ENCODE assay signal across 15 mouse cellular contexts in genomic region chr10:121059043-121060003, GRCm38 (mm10). TPM values are rescaled to one million over a fixed set of nuclear protein-coding genes. Genes with fewer than 3 reads are reported as not detected.
A peak's percentile ranks its signal among the peaks of the same experiment; 100 is the strongest.
DNase-seq lines count a peak whose midpoint lies in the region; ATAC-seq lines count a peak whose summit lies in the region.
"Had no signal": no experiment of that assay in that cellular context is flagged by ENCODE, and none has a peak within 500 bp of the region (broad histone marks: within the 10 kb centered on the region; RNA-seq: fewer than 3 reads in every experiment).

No protein-coding gene starts in this region.

- H3K9ac ChIP-seq in hindbrain, embryonic 11.5 days (ENCODE audit: low read depth, low read length) = no peak overlapping the region
- H3K9ac ChIP-seq in stomach, embryonic 14.5 days (replicated peaks; ENCODE audit: low read depth, low read length) = no peak overlapping the region
- H3K9ac ChIP-seq: limb, embryonic 13.5 days had no signal

- peak; percentile 8 for DNase-seq in hindbrain, embryonic 10.5 days (ENCODE audit: low spot score)
- DNase-seq in hindbrain, embryonic 11.5 days (ENCODE audit: low spot score) = no peak
- peak; percentile 47 for DNase-seq in kidney, adult 18-20 months
- DNase-seq in kidney, postnatal 4 days = peak; percentile 28 to 59
- DNase-seq in gastrocnemius, adult 8-10 months (ENCODE audit: low spot score in 2 of 2) = no peak
- DNase-seq in embryo, embryonic 9.5 days (ENCODE audit: extremely low spot score) = no peak
- no peak for DNase-seq in layer of hippocampus, postnatal 25 days (ENCODE audit: extremely low spot score in 1 of 2, low spot score in 1 of 2)
- DNase-seq: cerebellum, postnatal 10 days; gastrocnemius, postnatal 36 days; heart, postnatal 10 days; right cerebral cortex, postnatal 25 days had no signal

- H3K9me3 ChIP-seq in hindbrain, embryonic 10.5 days = no peaks in the 10 kb centered on the region
- no peaks in the 10 kb centered on the region for H3K9me3 ChIP-seq in hindbrain, embryonic 11.5 days (ENCODE audit: control insufficient read depth, low read length)
- H3K9me3 ChIP-seq in stomach, embryonic 14.5 days (ENCODE audit: control insufficient read depth, low read depth, low read length) = no peaks in the 10 kb centered on the region
- H3K9me3 ChIP-seq: limb, embryonic 13.5 days had no signal

- no peak overlapping the region for H3K4me2 ChIP-seq in hindbrain, embryonic 11.5 days (replicated peaks; ENCODE audit: low read depth, low read length)
- no peak overlapping the region for H3K4me2 ChIP-seq in stomach, embryonic 14.5 days (replicated peaks; ENCODE audit: low read depth, low read length)
- H3K4me2 ChIP-seq: limb, embryonic 13.5 days had no signal

- no peaks in the 10 kb centered on the region for H3K27me3 ChIP-seq in hindbrain, embryonic 10.5 days (ENCODE audit: insufficient read depth, poor library complexity, severe bottlenecking)
- no peaks in the 10 kb centered on the region for H3K27me3 ChIP-seq in hindbrain, embryonic 11.5 days (ENCODE audit: control insufficient read depth, insufficient read depth, low read length)
- H3K27me3 ChIP-seq in stomach, embryonic 14.5 days (ENCODE audit: control insufficient read depth, insufficient read depth, low read length) = no peaks in the 10 kb centered on the region
- H3K27me3 ChIP-seq: limb, embryonic 13.5 days had no signal

- no peaks in the 10 kb centered on the region for H3K36me3 ChIP-seq in hindbrain, embryonic 10.5 days
- no peaks in the 10 kb centered on the region for H3K36me3 ChIP-seq in hindbrain, embryonic 11.5 days (ENCODE audit: control insufficient read depth, insufficient read depth, low read length)
- no peaks in the 10 kb centered on the region for H3K36me3 ChIP-seq in stomach, embryonic 14.5 days (ENCODE audit: control insufficient read depth, insufficient read depth, low read length)
- H3K36me3 ChIP-seq: limb, embryonic 13.5 days had no signal

- no peak overlapping the region for H3K27ac ChIP-seq in hindbrain, embryonic 10.5 days
- no peak overlapping the region for H3K27ac ChIP-seq in hindbrain, embryonic 11.5 days (ENCODE audit: low read depth, low read length)
- no peak overlapping the region for H3K27ac ChIP-seq in stomach, embryonic 14.5 days (ENCODE audit: low read length)
- H3K27ac ChIP-seq: limb, embryonic 13.5 days had no signal

- H3K4me3 ChIP-seq in hindbrain, embryonic 10.5 days = no peak overlapping the region
- H3K4me3 ChIP-seq in hindbrain, embryonic 11.5 days (ENCODE audit: low read depth, low read length) = no peak overlapping the region
- no peak overlapping the region for H3K4me3 ChIP-seq in stomach, embryonic 14.5 days (ENCODE audit: low read depth, low read length)
- H3K4me3 ChIP-seq: limb, embryonic 13.5 days had no signal

- ATAC-seq in hindbrain, embryonic 11.5 days (ENCODE audit: low FRiP score) = no peak
- ATAC-seq in stomach, embryonic 14.5 days (ENCODE audit: insufficient number of reproducible peaks, insufficient read depth, low FRiP score, low read depth) = peak; percentile 84
- ATAC-seq: forebrain, embryonic 16.5 days had no signal

- 78% methylated on average over 23 of the region's 23 CpGs for WGBS in hindbrain, embryonic 10.5 days
- 84% methylated on average over 23 of the region's 23 CpGs for WGBS in hindbrain, embryonic 11.5 days
- 71% methylated on average over 23 of the region's 23 CpGs for WGBS in stomach, embryonic 14.5 days

- H3K4me1 ChIP-seq in hindbrain, embryonic 10.5 days (replicated peaks) = peaks cover 6% of the 10 kb centered on the region; the same call in 1 of the 2 replicates
- H3K4me1 ChIP-seq in hindbrain, embryonic 11.5 days (replicated peaks; ENCODE audit: control insufficient read depth, insufficient read depth, low read length) = no peaks in the 10 kb centered on the region; the same call in 1 of the 2 replicates
- H3K4me1 ChIP-seq in stomach, embryonic 14.5 days (ENCODE audit: control insufficient read depth, insufficient read depth, low read length) = peaks cover 12% of the 10 kb centered on the region; the same call in 1 of the 2 replicates

RNA-seq across cellular contexts. Expression of gene Wif1, which starts 25.6 kb away (rescaled TPM):
- 1.5 and 1.9 TPM in 2 replicates for polyA plus RNA-seq in hindbrain, embryonic 10.5 days (2016; fragmentation: Nextera tagmentation; extraction: Ambion mirVana)
- polyA plus RNA-seq in hindbrain, embryonic 11.5 days (2014; fragmentation: Nextera tagmentation; extraction: Ambion mirVana) = 4.9 and 6.1 TPM in 2 replicates
- 1.7 and 2.2 TPM in 2 replicates for polyA plus RNA-seq in stomach, embryonic 14.5 days (2014; fragmentation: Nextera tagmentation; extraction: Ambion mirVana)
- total RNA-seq in gastrocnemius, adult 8-10 months (2022) = 1 to 10 TPM in 2 of 4 experiments, under 1 TPM in 2; 0.15 to 2.4 (median 1.0) TPM
- total RNA-seq in layer of hippocampus, postnatal 25 days (2021) = under 1 TPM; 0.75 to 0.89 TPM
- total RNA-seq: megakaryocyte-erythroid progenitor cell, adult 5-6 weeks had no signal

Comparison
In these comparisons a context has a peak if more than half of its experiments do, and no peak if none do; other contexts are left out.
1. DNase-seq: peak in hindbrain, embryonic 10.5 days (single experiment), kidney, adult 18-20 months (single experiment) and kidney, postnatal 4 days (2 of 2); none in hindbrain, embryonic 11.5 days (single experiment), gastrocnemius, adult 8-10 months (0 of 2), embryo, embryonic 9.5 days (single experiment) and layer of hippocampus, postnatal 25 days (0 of 2).